Mouse (Mus musculus): ENCODE results near the gene Phyhipl. TPM values are rescaled to one million over a fixed set of nuclear protein-coding genes. Genes with fewer than 3 reads are reported as not detected.

Gene Phyhipl
- total RNA-seq, 2 experiments from 2014 or later: not detected

- no peak for ATAC-seq (replicated peaks; ENCODE audit: low FRiP score, poor library complexity, severe bottlenecking)
Measured at GRCm38 (mm10) chr10:70637640-70638328, 18.0 kb downstream of the Phyhipl start.

DNA sequence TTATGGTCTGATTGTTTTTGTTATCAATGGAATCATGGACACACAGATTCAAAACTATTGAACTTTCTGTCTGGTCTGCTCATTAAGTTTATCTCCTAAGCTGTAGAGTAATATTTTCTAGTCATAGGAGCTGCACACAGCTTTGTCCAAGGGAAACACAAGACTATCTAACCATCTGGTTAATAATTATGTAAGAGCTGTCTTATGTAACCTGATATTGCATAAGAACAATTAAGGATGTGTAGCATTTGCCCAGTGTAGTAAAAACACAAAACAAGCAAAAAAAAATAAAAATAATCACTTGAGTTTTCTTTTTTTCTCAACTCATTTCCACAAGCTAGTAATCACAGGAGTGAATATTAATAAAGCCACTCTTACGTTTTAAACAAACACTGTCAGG is 20.5 kb downstream of the Phyhipl start:
- ATAC-seq (replicated peaks; ENCODE audit: low FRiP score, poor library complexity, severe bottlenecking): no peak

DNA sequence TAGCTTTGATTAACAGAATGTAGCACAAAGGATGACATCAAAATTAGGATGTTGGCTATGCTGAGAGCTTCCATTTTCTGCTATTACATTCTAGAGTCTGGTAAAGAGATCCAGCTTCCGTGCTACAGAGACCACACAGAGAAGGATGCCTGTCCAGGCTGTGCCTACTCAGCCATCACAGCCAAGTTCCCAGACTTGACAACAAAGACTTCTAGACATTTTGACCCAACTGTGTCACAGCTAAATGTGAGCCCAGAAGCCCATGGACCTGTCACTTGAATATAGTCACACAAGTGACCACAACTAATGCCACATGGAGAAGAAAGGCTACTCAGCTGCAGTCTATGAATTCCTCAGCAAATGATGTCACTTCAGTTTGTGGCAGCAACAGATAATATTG is 24.6 kb downstream of the Phyhipl start:
- no peak for ATAC-seq (replicated peaks; ENCODE audit: low FRiP score, poor library complexity, severe bottlenecking)

DNA sequence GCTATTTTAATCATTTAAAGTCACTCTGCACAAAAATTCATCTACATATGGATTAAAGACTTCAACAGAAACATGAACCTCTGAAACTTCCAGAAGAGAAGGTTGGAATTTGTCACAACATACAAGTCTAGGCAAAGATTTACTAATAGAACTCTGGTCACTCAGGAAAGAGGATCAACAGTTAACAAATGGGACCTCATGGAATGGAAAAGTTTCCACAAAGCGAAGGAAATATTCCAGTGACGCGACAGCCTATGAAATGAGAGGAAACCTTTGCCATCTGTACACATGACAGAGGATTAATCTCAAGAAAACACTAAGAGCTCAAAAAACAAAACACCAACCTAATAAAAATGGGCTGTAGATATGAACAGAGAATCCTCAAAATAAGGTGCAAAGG is 32.3 kb downstream of the Phyhipl start:
- no peak for ATAC-seq (replicated peaks; ENCODE audit: low FRiP score, poor library complexity, severe bottlenecking)

GRCm38 (mm10) chr10:70616377-70616776 is 39.4 kb downstream of the Phyhipl start:
- ATAC-seq (replicated peaks; ENCODE audit: low FRiP score, poor library complexity, severe bottlenecking): no peak

GRCm38 (mm10) chr10:70611633-70612032 is 44.1 kb downstream of the Phyhipl start:
- ATAC-seq (replicated peaks; ENCODE audit: low FRiP score, poor library complexity, severe bottlenecking): no peak

GRCm38 (mm10) chr10:70599925-70600305 is 55.9 kb downstream of the Phyhipl start:
- ATAC-seq (replicated peaks; ENCODE audit: low FRiP score, poor library complexity, severe bottlenecking): no peak

DNA sequence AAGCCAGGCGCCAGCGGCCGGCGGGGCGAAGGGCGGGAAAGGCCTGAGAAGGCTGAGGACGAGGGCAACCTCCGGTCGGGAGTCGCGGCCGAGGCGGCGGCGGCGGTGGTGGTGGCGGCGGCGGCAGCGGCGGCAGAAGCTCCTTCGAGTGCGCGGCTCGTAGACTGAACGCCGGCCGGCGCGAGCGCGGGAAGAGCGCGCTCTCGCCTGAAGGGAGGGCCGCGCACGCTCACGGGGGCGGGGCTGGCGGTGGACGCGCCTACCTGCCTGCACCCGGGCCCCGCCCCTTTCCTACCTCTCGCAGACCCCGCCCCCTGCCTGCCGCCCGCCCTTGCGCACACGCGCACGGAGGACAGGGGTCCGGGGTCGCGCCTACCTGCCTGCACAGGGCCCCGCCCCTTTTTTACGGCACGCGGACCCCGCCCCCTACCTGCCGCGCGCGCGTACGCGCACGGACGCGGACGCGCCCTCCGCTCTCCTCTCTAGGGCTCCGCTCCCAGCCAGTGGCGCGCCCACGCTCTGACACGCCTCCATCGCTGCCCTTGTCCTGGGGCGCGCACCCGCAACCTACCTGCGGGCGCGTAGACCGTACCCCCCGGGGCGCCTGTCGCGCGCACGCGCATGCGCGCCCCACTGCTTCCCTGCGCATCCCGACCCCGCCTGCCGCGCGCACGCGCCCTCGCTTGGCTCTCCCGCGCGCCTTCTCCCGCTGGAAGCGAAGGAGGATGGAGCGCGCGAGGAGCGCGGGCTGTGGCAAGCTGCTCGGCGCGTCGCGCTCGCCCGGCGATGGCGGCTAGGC is 56.4 kb downstream of the Phyhipl start:
- no peak for ATAC-seq (replicated peaks; ENCODE audit: low FRiP score, poor library complexity, severe bottlenecking)

- ATAC-seq (replicated peaks; ENCODE audit: low FRiP score, poor library complexity, severe bottlenecking): no peak
Measured at GRCm38 (mm10) chr10:70598516-70599125, 57.1 kb downstream of the Phyhipl start.

DNA sequence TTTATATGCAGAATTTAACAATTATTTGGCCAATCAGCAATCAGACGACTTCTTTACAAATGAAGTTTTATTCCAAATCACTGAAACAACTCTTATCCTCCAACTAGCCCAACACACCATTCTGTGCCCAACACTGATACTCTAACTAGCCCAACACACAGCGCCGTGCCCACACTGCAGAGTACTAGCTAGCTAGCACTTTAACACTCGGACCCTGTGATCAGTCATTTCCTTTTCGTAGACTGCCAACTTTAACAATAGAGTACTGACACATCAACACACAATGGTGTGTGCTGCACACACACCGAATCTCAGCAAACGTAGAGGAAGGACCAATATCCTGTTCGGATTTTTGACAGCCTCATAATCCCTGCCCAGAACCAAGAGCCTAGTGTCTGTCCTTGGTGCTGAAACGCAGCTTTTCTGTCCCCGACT is 57.7 kb downstream of the Phyhipl start:
- ATAC-seq (replicated peaks; ENCODE audit: low FRiP score, poor library complexity, severe bottlenecking): no peak

DNA sequence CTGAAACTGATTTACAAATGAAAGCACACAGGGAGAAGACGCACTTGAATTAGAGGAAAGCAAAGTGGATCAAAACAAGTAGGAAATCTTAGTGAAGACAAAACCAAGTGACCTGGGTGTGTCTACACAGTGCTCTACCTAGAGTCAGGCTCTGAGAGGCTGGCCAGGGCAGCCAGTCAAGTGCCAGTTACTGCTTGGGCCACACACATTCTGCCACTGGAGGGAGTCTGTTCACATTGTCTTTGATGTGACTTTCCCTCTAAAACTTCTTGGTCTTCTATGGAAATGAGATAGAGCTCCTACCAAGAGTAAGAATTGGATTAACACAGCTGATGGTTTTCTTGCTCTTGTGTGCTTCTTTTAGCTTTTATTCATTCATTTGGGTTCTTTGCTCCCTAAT is 61.8 kb downstream of the Phyhipl start:
- ATAC-seq (replicated peaks; ENCODE audit: low FRiP score, poor library complexity, severe bottlenecking): no peak

GRCm38 (mm10) chr10:70586876-70587405 is 68.8 kb downstream of the Phyhipl start:
- ATAC-seq (replicated peaks; ENCODE audit: low FRiP score, poor library complexity, severe bottlenecking): no peak

DNA sequence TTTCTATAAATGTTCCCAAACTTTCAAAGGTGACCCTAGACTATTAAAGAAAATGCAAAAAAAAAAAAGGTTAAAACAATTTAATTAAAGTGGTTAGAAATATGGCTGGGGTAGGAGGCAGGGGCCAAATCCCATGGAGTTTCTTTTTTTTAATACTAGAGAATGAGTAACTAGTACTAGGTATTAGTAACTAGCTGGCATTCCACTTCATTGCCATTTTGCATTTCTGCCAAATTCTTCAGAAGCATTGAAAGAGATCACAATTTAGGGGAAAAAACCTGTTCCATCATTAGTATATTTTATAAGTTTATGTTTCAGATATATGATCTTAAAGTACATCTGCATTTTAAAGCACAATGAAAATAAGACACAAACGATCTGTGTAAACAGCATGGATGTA is 71.6 kb downstream of the Phyhipl start:
- no peak for ATAC-seq (replicated peaks; ENCODE audit: low FRiP score, poor library complexity, severe bottlenecking)

GRCm38 (mm10) chr10:70581556-70582211 is 74.1 kb downstream of the Phyhipl start:
- no peak for ATAC-seq (replicated peaks; ENCODE audit: low FRiP score, poor library complexity, severe bottlenecking)

DNA sequence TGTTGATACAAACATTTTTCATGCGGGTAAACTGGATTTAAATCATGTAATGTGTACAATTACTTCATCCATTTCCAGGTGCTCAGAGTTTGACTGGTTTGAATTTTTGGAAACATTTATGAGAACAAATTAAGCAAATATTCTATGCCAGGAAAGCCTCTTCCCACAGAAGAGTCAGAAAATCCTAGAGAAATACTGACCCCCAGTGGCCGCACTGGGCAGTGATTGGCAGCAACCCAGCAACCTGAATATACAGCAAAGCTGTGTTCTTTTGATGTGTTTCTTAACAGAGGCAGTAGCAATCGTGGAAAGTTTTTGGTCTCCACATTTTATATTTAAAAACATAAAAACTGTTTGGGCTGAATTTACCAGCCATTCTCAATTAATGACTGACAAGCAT is 92.1 kb downstream of the Phyhipl start:
- ATAC-seq (replicated peaks; ENCODE audit: low FRiP score, poor library complexity, severe bottlenecking): no peak

DNA sequence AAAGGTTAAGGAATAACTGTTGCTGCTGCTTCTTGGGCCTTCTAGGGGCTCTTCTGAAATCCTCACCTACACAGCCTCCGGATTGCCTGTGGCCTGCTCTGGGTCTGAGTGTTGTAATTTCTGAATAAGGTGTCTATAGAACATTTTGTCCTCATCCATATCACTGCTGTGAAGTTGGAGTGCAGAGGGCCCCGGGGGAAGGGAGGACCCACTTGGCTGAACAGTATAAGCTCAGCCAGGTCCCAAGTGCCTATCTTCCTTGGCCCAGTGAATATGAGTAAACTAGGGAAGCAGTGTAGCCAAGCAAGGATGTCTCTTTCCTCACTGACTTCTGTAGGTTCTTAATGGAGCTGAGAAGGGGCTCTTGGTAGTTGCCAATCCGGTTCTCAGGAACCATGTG is 103.2 kb downstream of the Phyhipl start:
- no peak for ATAC-seq (replicated peaks; ENCODE audit: low FRiP score, poor library complexity, severe bottlenecking)

- no peak for ATAC-seq (replicated peaks; ENCODE audit: low FRiP score, poor library complexity, severe bottlenecking)
Measured at GRCm38 (mm10) chr10:70542857-70543256, 112.9 kb downstream of the Phyhipl start.

GRCm38 (mm10) chr10:70540456-70541195 is 115.1 kb downstream of the Phyhipl start:
- no peak for ATAC-seq (replicated peaks; ENCODE audit: low FRiP score, poor library complexity, severe bottlenecking)

- ATAC-seq (replicated peaks; ENCODE audit: low FRiP score, poor library complexity, severe bottlenecking): no peak
Measured at GRCm38 (mm10) chr10:70539251-70539650, 116.5 kb downstream of the Phyhipl start.

DNA sequence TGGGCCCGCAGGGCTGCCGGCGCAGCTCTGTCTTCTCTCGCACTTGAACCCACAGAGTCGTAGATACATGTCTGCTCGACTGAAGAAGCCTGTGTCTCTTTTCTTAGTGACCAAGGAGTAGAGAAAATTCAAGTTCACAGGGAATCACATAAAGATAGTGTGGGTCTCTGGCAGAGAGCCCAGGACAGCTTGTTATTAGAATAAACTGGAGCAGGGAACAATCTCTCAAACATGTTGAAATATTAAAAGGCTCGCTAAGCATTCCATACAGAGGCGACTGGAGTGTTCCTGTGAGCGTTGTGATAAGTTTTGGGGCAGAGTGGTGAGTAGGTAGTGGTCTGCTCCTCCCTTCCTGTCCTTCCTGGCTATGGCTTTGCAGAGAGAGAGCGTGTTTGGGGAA is 118.1 kb downstream of the Phyhipl start:
- ATAC-seq (replicated peaks; ENCODE audit: low FRiP score, poor library complexity, severe bottlenecking): no peak

Data from erythroblast, adult 5-6 weeks (primary cell).